ENCODE assay signal across 8 mouse cellular contexts in the genomic region with DNA sequence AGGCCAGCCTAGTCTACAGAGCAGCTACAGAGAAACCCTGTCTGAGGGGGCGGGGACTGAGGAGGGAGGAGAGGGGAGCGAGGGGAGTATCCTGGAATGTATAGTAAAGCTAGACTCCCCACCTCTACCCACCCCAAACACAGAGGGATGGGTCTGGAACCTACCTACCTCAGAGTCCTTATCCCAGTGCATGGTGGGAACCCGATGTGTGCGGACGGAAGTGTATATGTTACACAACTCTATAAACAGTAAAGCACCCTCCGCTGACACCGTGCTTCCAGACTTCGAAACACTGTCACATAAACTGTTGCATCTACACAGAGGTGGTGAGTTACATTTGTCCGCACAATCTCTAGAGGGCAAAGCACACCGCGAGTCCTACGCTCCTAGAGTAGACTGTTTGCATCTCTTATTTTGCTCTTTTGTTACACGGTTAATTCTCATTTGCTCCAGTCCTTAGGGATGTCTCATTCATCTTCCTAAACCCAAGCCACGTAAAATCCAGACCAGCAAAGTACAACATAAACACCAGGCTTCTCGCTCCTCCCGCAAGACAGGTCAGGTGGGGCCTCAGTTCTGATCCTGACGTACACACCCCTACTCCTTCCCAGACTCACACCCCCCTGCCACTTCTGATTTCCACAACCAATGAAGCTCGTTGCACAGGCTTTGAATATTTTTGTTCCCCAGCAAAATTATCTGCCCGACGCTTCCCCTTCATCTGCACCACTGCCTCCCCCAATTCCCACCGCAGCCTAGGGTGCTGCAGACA. TPM values are rescaled to one million over a fixed set of nuclear protein-coding genes. Genes with fewer than 3 reads are reported as not detected.
DNase-seq lines count a peak whose midpoint lies in the region; ATAC-seq and TF ChIP-seq lines count a peak whose summit lies in the region.

No protein-coding gene starts in this region.

- peak overlapping the region; percentile 96 for H3K4me2 ChIP-seq in embryonic facial prominence, embryonic 14.5 days (ENCODE audit: low read depth, low read length)
- H3K4me2 ChIP-seq in hindbrain, embryonic 16.5 days (ENCODE audit: low read length), result peak overlapping the region; percentile 99
- H3K4me2 ChIP-seq in neural tube, embryonic 13.5 days, result peak overlapping the region; percentile 99

- no peaks in the 10 kb centered on the region for H3K36me3 ChIP-seq in heart, adult 2 months (ENCODE audit: control insufficient read depth, insufficient read depth, low read length)
- no peaks in the 10 kb centered on the region for H3K36me3 ChIP-seq in embryonic facial prominence, embryonic 14.5 days (ENCODE audit: control insufficient read depth, insufficient read depth, low read length)
- H3K36me3 ChIP-seq in hindbrain, embryonic 16.5 days (ENCODE audit: control insufficient read depth, insufficient read depth, low read length), result no peaks in the 10 kb centered on the region
- no peaks in the 10 kb centered on the region for H3K36me3 ChIP-seq in neural tube, embryonic 13.5 days

- peaks cover 2% of the 10 kb centered on the region for H3K4me1 ChIP-seq in heart, adult 2 months (ENCODE audit: control insufficient read depth, insufficient read depth, low read length)
- H3K4me1 ChIP-seq in embryonic facial prominence, embryonic 14.5 days (ENCODE audit: control insufficient read depth, insufficient read depth, low read length), result 0 out of 2 replicates have a peak, but pooled peaks cover 4% of the 10 kb centered on the region
- peaks cover 9% of the 10 kb centered on the region for H3K4me1 ChIP-seq in hindbrain, embryonic 16.5 days (ENCODE audit: control insufficient read depth, insufficient read depth, low read depth, low read length)
- H3K4me1 ChIP-seq in neural tube, embryonic 13.5 days (replicated peaks), result peaks cover 17% of the 10 kb centered on the region

- TF ChIP-seq CTCF in heart, adult 2 months (IDR thresholded peaks at IDR 0.05), result no peak

- peak; percentile 7 to 21 for DNase-seq in heart, adult 2 months
- DNase-seq in heart, adult 9 months (ENCODE audit: low spot score in 2 of 2), result no peak
- DNase-seq in embryonic facial prominence, embryonic 14.5 days (ENCODE audit: low spot score), result peak; percentile 40
- DNase-seq in lung, adult 18-20 months, result peak; percentile 19 to 32
- DNase-seq in gastrocnemius, postnatal 14 days, result no peak

- no peaks in the 10 kb centered on the region for H3K9me3 ChIP-seq in embryonic facial prominence, embryonic 14.5 days (ENCODE audit: control insufficient read depth, low read length)
- H3K9me3 ChIP-seq in hindbrain, embryonic 16.5 days (ENCODE audit: control insufficient read depth, low read length), result no peaks in the 10 kb centered on the region
- H3K9me3 ChIP-seq in neural tube, embryonic 13.5 days, result no peaks in the 10 kb centered on the region

- no peaks in the 10 kb centered on the region for H3K79me2 ChIP-seq in heart, adult 2 months (replicated peaks; ENCODE audit: control insufficient read depth, insufficient read depth, low read length)

- peak overlapping the region; percentile 76 for H3K27ac ChIP-seq in heart, adult 2 months
- no peak overlapping the region for H3K27ac ChIP-seq in embryonic facial prominence, embryonic 14.5 days (replicated peaks; ENCODE audit: low read depth, low read length)
- H3K27ac ChIP-seq in hindbrain, embryonic 16.5 days (ENCODE audit: low read depth, low read length), result no peak overlapping the region
- no peak overlapping the region for H3K27ac ChIP-seq in neural tube, embryonic 13.5 days (replicated peaks)

- peak; percentile 50 for ATAC-seq in activated CD4-positive, CD25-positive, alpha-beta regulatory T cell, adult 4 months
- peak; percentile 80 for ATAC-seq in embryonic facial prominence, embryonic 14.5 days (ENCODE audit: low read depth)
- ATAC-seq in hindbrain, embryonic 16.5 days, result peak; percentile 64
- peak; percentile 79 for ATAC-seq in neural tube, embryonic 13.5 days (ENCODE audit: low read depth)

- WGBS in heart, adult 2 months, result 2% methylated on average over 21 of the region's 21 CpGs
- under 1% methylated on average over 21 of the region's 21 CpGs for WGBS in embryonic facial prominence, embryonic 14.5 days
- WGBS in hindbrain, embryonic 16.5 days, result 0% methylated on average over 21 of the region's 21 CpGs
- under 1% methylated on average over 21 of the region's 21 CpGs for WGBS in neural tube, embryonic 13.5 days

- TF ChIP-seq POLR2A in heart, adult 2 months (IDR thresholded peaks at IDR 0.05; ENCODE audit: insufficient read depth, low read depth, low read length), result no peak

- H3K4me3 ChIP-seq in heart, adult 2 months, result peak overlapping the region; percentile 58
- peak overlapping the region; percentile 81 for H3K4me3 ChIP-seq in embryonic facial prominence, embryonic 14.5 days (ENCODE audit: low read depth, low read length)
- peak overlapping the region; percentile 88 for H3K4me3 ChIP-seq in hindbrain, embryonic 16.5 days (ENCODE audit: low read length)
- peak overlapping the region; percentile 76 for H3K4me3 ChIP-seq in neural tube, embryonic 13.5 days

- H3K9ac ChIP-seq in heart, adult 2 months (ENCODE audit: low read depth, low read length), result peak overlapping the region; percentile 66
- peak overlapping the region; percentile 73 for H3K9ac ChIP-seq in embryonic facial prominence, embryonic 14.5 days (ENCODE audit: low read depth, low read length)
- H3K9ac ChIP-seq in hindbrain, embryonic 16.5 days (ENCODE audit: low read depth, low read length), result peak overlapping the region; percentile 80
- peak overlapping the region; percentile 80 for H3K9ac ChIP-seq in neural tube, embryonic 13.5 days

- no peak for TF ChIP-seq EP300 in heart, adult 2 months (IDR thresholded peaks at IDR 0.05; ENCODE audit: insufficient read depth, low read depth, low read length)

- no peaks in the 10 kb centered on the region for H3K27me3 ChIP-seq in heart, adult 2 months (ENCODE audit: control insufficient read depth, insufficient read depth, low read length)
- no peaks in the 10 kb centered on the region for H3K27me3 ChIP-seq in embryonic facial prominence, embryonic 14.5 days (replicated peaks; ENCODE audit: control insufficient read depth, insufficient read depth, low read length)
- H3K27me3 ChIP-seq in hindbrain, embryonic 16.5 days (replicated peaks; ENCODE audit: control insufficient read depth, insufficient read depth, low read length), result no peaks in the 10 kb centered on the region
- no peaks in the 10 kb centered on the region for H3K27me3 ChIP-seq in neural tube, embryonic 13.5 days

- intact Hi-C loops in heart, adult 2 months (cut with DNase I), result loop anchor here (2.0 kb wide), 1 partner anchor 30 kb away; a partner anchor contains a TSS
- intact Hi-C loops in gastrocnemius, postnatal 14 days (cut with DNase I; ENCODE audit: low total_unique reads), result loop anchor here (5.0 kb wide), 1 partner anchor 105 kb away; no protein-coding TSS in a partner anchor

RNA-seq across cellular contexts. Expression of a gene that starts 0.7 kb away (rescaled TPM):
- total RNA-seq in heart, adult 2 months (2021), result 1 to 10 TPM; 7.6 to 8.1 TPM
- polyA plus RNA-seq in heart, adult 2 months (2012; rRNA removed), result 2.7 and 4.2 TPM in 2 replicates
- polyA plus RNA-seq in activated CD4-positive, CD25-positive, alpha-beta regulatory T cell, adult 4 months (2017; shearing (Covaris generic)), result 10 to 100 TPM; 24.6 to 32.6 TPM
- 16.7 and 18.7 TPM in 2 replicates for polyA plus RNA-seq in embryonic facial prominence, embryonic 14.5 days (2014; fragmentation: Nextera tagmentation; extraction: Ambion mirVana)
- polyA plus RNA-seq in hindbrain, embryonic 16.5 days (2015; fragmentation: Nextera tagmentation; extraction: Ambion mirVana), result 28.3 and 28.5 TPM in 2 replicates
- polyA plus RNA-seq in neural tube, embryonic 13.5 days (2015; fragmentation: Nextera tagmentation; extraction: Ambion mirVana), result 19.7 and 19.8 TPM in 2 replicates
- 1 to 10 TPM; 4.3 to 5.1 TPM for total RNA-seq in gastrocnemius, postnatal 14 days (2021)

RNA-seq across cellular contexts. Expression of a gene that starts 28.9 kb away (rescaled TPM):
- 10 to 100 TPM; 51.3 to 58.3 TPM for total RNA-seq in heart, adult 2 months (2021)
- polyA plus RNA-seq in heart, adult 2 months (2012; rRNA removed), result 19.2 and 33.6 TPM in 2 replicates
- polyA plus RNA-seq in activated CD4-positive, CD25-positive, alpha-beta regulatory T cell, adult 4 months (2017; shearing (Covaris generic)), result 10 to 100 TPM; 20.1 to 27.1 TPM
- 26.7 and 29.6 TPM in 2 replicates for polyA plus RNA-seq in embryonic facial prominence, embryonic 14.5 days (2014; fragmentation: Nextera tagmentation; extraction: Ambion mirVana)
- 28.2 and 31.5 TPM in 2 replicates for polyA plus RNA-seq in hindbrain, embryonic 16.5 days (2015; fragmentation: Nextera tagmentation; extraction: Ambion mirVana)
- 33.9 and 35.5 TPM in 2 replicates for polyA plus RNA-seq in neural tube, embryonic 13.5 days (2015; fragmentation: Nextera tagmentation; extraction: Ambion mirVana)
- 10 to 100 TPM; 26.0 to 27.7 TPM for total RNA-seq in gastrocnemius, postnatal 14 days (2021)

RNA-seq across cellular contexts. Expression of a gene that starts 29.0 kb away (rescaled TPM):
- total RNA-seq in heart, adult 2 months (2021), result 10 to 100 TPM; 46.7 to 48.8 TPM
- polyA plus RNA-seq in heart, adult 2 months (2012; rRNA removed), result 23.4 and 45.9 TPM in 2 replicates
- polyA plus RNA-seq in activated CD4-positive, CD25-positive, alpha-beta regulatory T cell, adult 4 months (2017; shearing (Covaris generic)), result 10 to 100 TPM; 12.3 to 12.5 TPM
- polyA plus RNA-seq in embryonic facial prominence, embryonic 14.5 days (2014; fragmentation: Nextera tagmentation; extraction: Ambion mirVana), result 15.8 and 18.7 TPM in 2 replicates
- 25.1 and 30.0 TPM in 2 replicates for polyA plus RNA-seq in hindbrain, embryonic 16.5 days (2015; fragmentation: Nextera tagmentation; extraction: Ambion mirVana)
- 32.9 and 37.7 TPM in 2 replicates for polyA plus RNA-seq in neural tube, embryonic 13.5 days (2015; fragmentation: Nextera tagmentation; extraction: Ambion mirVana)
- 10 to 100 TPM; 23.4 to 25.9 TPM for total RNA-seq in gastrocnemius, postnatal 14 days (2021)

Comparison
In these comparisons a context has a peak if more than half of its experiments do, and no peak if none do; other contexts are left out.
1. DNase-seq: peak in heart, adult 2 months (2 of 2), embryonic facial prominence, embryonic 14.5 days (single experiment) and lung, adult 18-20 months (2 of 2); none in heart, adult 9 months (0 of 2) and gastrocnemius, postnatal 14 days (single experiment).
2. Peak in every context shown above with its lines, with median percentiles within 50 percentile points of each other: H3K4me3 ChIP-seq, H3K9ac ChIP-seq, ATAC-seq and H3K4me2 ChIP-seq.